Mouse (Mus musculus): ENCODE data around the gene Hist1h3i. TPM values are rescaled to one million over a fixed set of nuclear protein-coding genes. Genes with fewer than 3 reads are reported as not detected.
A peak's percentile ranks its signal among the peaks of the same experiment; 100 is the strongest.
"Not testable (repeated sequence)": the region's sequence is repeated elsewhere in the genome, so short reads cannot be mapped to it uniquely, and the experiment has no call there.

The Hist1h3i gene
- polyA plus RNA-seq, 1 experiment from 2014 or later = 126 TPM

DNA sequence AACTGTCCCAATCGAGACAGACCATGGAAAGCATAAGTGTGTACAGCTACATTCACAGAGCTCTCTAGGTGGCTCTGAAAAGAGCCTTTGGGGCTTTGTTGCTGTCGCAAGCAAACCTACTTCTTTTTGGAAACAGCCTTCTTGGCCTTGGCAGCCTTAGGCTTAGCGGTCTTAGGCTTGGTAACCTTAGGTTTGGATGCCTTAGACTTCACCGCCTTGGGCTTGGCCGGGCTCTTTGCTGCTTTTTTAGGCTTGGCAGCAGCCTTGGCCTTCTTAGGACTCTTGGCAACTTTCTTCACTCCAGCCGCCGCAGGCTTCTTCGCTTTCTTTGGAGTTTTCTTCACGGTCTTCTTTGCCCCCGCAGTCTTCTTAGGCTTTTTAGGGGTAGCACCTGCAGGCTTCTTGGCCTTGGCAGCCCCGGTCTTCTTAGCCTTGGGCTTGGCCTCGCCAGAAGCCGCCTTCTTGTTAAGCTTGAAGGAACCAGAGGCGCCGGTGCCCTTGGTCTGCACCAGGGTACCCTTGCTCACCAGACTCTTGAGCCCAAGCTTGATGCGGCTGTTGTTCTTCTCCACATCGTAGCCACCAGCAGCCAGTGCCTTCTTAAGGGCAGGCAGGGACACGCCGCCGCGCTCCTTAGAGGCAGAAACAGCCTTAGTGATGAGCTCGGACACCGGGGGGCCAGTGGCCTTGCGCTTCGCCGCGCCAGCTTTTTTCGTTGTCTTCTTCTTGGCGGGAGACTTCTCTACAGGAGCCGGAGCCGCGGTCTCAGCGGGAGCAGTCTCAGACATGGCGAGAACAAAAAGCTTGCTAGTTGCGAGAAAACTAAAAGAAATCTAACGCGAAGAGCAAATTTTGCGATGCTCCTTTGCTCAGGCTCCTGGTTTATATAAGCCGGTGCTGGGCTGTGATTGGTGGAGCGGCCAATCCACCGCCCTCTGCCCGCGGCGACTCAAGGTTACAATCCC, 3.1 kb downstream of the Hist1h3i start, which contains the start of gene Hist1h1b:
Hist1h1b (minus strand) TSS at position 859 of the 965 bp plus-strand sequence.
- Histone ChIP-seq H3K36me3 (no peaks in the 10 kb centered on the region), H3K27ac (replicated peaks) (peak within 1 kb of the TSS; percentile 97), H3K9me3 (replicated peaks) (no peaks in the 10 kb centered on the region), H3K27me3 (ENCODE audit: low read depth, poor library complexity, severe bottlenecking) (no peaks in the 10 kb centered on the region), H3K4me3 (peak within 1 kb of the TSS; percentile 76), H3K4me1 (peaks cover 46% of the 10 kb centered on the region)
- WGBS = under 1% methylated on average over 44 of the region's 44 CpGs
- DNase-seq (ENCODE audit: low spot score) = peak; percentile 82

DNA sequence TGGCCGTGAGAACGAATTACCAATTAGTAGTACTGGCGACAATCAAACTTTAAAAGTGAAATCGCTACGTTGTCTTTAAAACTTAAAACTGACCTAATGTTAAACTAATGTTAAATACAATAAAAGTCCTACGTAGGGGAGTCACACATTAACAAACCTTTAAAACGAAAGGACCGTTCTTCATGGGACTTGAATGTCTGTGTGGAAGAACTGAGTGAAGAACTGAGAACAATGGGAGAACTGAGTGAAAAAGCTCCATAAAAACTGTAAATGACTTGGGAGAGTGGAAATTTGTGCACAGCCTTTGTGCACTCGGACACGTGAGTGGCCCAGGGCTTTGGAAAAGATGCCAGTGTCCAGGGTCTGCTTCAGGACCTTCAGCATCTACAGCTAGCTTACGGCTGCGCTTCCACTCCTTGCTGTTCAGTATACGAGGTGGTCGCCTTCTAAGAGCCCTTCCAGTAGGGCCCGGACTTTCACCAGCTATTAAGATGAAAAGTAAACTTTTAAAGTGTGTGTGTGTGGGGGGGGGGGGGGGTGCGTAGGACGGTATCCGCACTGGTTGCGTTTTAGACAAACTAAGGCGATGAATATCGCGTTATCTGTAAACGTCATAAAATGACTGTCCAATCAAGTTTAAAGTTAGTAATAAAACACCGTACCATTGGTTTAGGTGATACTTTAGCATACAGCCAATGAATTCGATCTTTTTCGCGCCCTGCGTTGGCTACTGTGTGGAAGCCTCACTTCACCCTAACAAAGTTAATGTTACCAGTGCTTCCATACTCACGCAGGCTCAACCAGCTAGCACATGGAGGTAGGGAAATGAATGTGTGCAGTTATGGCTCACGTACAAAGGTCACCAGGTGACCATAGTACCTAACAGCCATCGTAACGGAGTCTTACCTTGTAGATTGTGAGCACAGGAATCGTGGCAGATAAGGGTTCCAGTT, 4.1 kb downstream of the Hist1h3i start:
- 8% methylated on average over 33 of the region's 33 CpGs for WGBS
- peaks cover 2% of the 10 kb centered on the region; the same call in 1 of the 2 replicates for H3K36me3 ChIP-seq
- H3K27ac ChIP-seq (replicated peaks) = peak overlapping the region; percentile 97
- H3K4me1 ChIP-seq = peaks cover 41% of the 10 kb centered on the region
- no peaks in the 10 kb centered on the region for H3K9me3 ChIP-seq (replicated peaks)
- peak; percentile 73 for DNase-seq (ENCODE audit: low spot score)
- peak overlapping the region; percentile 76 for H3K4me3 ChIP-seq
- no peaks in the 10 kb centered on the region for H3K27me3 ChIP-seq (ENCODE audit: low read depth, poor library complexity, severe bottlenecking)

DNA sequence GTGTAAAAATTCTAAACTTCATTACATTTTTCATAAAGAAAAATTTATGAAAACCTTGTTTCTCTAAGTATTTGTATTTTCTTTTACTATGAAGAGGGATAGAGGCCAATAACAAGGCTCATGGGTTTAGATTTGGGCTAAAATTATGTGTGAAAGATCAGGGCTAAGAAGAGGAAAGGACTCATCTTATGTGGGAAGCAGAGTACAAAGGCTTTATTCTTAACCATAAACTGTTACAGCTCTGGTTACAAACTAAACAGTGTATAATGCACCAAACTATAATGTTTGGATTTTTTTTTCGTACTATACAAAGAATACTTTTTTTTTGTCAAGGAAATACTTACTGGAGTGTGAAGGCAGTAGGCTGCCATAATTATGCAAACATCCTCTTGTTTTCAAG, 27.5 kb downstream of the Hist1h3i start:
- DNase-seq (ENCODE audit: low spot score) = no peak
- Histone ChIP-seq H3K27me3 (ENCODE audit: low read depth, poor library complexity, severe bottlenecking) (no peaks in the 10 kb centered on the region), H3K4me1 (peaks cover 40% of the 10 kb centered on the region), H3K27ac (replicated peaks) (peak overlapping the region; percentile 86), H3K9me3 (replicated peaks) (no peaks in the 10 kb centered on the region), H3K36me3 (no peaks in the 10 kb centered on the region), H3K4me3 (peak overlapping the region; percentile 59)
- WGBS = 80% methylated on average over 1 of the region's 1 CpGs

DNA sequence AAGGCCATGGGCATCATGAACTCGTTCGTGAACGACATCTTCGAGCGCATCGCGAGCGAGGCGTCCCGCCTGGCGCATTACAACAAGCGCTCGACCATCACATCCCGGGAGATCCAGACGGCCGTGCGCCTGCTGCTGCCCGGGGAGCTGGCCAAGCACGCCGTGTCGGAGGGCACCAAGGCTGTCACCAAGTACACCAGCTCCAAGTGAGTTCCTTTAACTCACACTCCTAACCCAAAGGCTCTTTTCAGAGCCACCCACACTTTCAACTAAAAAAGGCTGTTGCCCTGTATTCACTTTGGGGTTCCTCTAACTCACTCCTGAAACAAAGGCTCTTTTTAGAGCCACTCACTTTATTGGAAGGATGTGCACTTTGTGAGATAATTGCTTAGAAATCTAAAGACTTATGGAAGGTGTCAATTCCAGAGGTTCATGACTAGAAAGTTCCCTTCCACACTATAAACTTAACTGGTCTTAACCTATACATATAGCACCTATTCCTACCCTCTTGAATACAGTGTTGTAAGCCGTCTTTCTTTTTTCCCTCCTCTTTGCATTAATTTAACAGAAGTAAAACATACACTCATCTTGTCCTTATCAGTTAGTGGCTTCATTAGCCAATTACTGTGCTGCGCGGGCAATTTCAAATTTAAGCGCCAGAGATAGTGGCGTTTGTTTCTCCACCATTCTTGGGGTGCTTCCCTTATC, 28.7 kb downstream of the Hist1h3i start:
- DNase-seq (ENCODE audit: low spot score) = peak; percentile 47
- not testable (repeated sequence) for H3K36me3 ChIP-seq; H3K9me3 ChIP-seq (replicated peaks); H3K27me3 ChIP-seq (ENCODE audit: low read depth, poor library complexity, severe bottlenecking)
- peak overlapping the region; percentile 59 for H3K4me3 ChIP-seq
- peaks cover 42% of the 10 kb centered on the region for H3K4me1 ChIP-seq
- peak overlapping the region; percentile 91 for H3K27ac ChIP-seq (replicated peaks)
- 2% methylated on average over 11 of the region's 26 CpGs for WGBS

DNA sequence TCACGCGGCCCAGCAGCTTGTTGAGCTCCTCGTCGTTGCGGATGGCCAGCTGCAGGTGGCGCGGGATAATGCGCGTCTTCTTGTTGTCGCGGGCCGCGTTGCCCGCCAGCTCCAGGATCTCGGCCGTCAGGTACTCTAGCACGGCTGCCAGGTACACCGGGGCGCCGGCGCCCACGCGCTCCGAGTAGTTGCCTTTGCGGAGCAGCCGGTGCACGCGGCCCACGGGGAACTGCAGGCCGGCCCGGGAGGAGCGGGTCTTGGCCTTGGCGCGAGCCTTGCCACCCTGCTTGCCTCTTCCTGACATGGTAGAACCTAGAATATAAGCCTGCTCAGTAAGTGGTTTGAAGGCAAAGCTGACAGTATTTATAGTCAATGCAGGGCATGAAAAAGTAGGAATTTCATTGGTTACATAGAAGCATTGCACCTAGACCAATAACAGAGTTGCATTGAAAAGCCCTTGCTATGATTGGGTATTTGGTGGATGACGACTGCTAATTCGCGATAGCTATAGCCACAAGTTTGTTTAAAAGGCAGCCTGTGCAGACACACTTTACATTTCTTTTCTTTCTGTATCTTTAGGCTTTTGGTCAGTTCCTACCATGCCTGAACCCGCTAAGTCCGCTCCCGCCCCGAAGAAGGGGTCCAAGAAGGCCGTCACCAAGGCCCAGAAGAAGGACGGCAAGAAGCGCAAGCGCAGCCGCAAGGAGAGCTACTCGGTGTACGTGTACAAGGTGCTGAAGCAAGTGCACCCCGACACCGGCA, 29.5 kb downstream of the Hist1h3i start, which contains the start of the genes Hist1h2ak and Hist1h2bn:
Hist1h2ak (minus strand) TSS at position 304 of the 762 bp plus-strand sequence.
Hist1h2bn (plus strand) TSS at position 600 of the 762 bp plus-strand sequence.
- not testable (repeated sequence) for H3K27me3 ChIP-seq (ENCODE audit: low read depth, poor library complexity, severe bottlenecking); H3K36me3 ChIP-seq; H3K9me3 ChIP-seq (replicated peaks)
- DNase-seq (ENCODE audit: low spot score) = peak; percentile 80
- peak within 1 kb of the TSS; percentile 59 for H3K4me3 ChIP-seq
- H3K4me1 ChIP-seq = peaks cover 49% of the 10 kb centered on the region
- H3K27ac ChIP-seq (replicated peaks) = peak within 1 kb of the TSS; percentile 91
- 0% methylated on average over 39 of the region's 50 CpGs for WGBS

DNA sequence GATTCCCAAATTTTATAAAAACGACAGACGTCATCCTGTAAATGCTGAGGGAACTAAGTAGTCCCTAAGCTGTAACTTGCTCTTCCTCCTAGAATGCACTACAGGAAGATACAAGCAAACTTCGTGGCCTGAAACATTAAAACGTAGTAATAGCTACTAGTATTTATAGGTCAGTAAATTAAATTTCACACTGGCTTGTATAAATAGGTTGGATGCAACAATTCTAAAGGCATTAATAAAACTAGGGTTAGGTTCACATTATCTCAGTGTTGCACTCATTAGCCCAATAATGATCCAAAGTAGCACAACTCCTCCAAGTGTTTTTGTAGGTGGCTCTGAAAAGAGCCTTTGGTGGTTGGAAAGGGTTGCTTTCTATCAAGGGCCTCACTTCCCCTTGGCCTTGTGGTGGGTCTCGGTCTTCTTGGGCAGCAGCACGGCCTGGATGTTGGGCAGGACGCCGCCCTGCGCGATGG, 30.1 kb downstream of the Hist1h3i start:
- Histone ChIP-seq H3K36me3 (no peaks in the 10 kb centered on the region), H3K27ac (replicated peaks) (peak overlapping the region; percentile 91), H3K4me3 (peak overlapping the region; percentile 58), H3K4me1 (peaks cover 54% of the 10 kb centered on the region), H3K27me3 (ENCODE audit: low read depth, poor library complexity, severe bottlenecking) (no peaks in the 10 kb centered on the region), H3K9me3 (replicated peaks) (no peaks in the 10 kb centered on the region)
- WGBS = 5% methylated on average over 10 of the region's 10 CpGs
- DNase-seq (ENCODE audit: low spot score) = no peak

DNA sequence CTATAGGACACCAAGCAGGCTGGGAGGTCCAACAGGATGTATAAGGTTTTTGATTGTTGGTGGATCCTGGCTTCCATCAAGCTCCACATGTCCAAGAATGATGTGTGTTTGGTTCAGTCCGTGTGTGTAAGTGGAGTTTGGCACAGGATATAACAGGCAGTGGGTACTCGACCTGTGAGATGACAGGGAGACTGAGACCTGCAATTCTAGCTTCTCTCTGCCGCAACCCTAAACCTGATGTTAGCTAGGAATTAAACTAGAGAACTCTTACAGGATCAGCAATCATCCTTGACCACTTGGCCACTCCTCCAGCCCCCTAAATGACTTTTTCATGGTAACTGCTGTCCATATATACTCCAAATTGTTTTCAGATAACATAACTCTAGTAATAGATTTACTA, 30.8 kb downstream of the Hist1h3i start:
- Histone ChIP-seq H3K27me3 (ENCODE audit: low read depth, poor library complexity, severe bottlenecking) (no peaks in the 10 kb centered on the region), H3K27ac (replicated peaks) (peak overlapping the region; percentile 91), H3K36me3 (no peaks in the 10 kb centered on the region), H3K4me1 (peaks cover 59% of the 10 kb centered on the region), H3K9me3 (replicated peaks) (no peaks in the 10 kb centered on the region), H3K4me3 (peak overlapping the region; percentile 58)
- WGBS = 50% methylated on average over 3 of the region's 3 CpGs
- DNase-seq (ENCODE audit: low spot score) = peak; percentile 33

DNA sequence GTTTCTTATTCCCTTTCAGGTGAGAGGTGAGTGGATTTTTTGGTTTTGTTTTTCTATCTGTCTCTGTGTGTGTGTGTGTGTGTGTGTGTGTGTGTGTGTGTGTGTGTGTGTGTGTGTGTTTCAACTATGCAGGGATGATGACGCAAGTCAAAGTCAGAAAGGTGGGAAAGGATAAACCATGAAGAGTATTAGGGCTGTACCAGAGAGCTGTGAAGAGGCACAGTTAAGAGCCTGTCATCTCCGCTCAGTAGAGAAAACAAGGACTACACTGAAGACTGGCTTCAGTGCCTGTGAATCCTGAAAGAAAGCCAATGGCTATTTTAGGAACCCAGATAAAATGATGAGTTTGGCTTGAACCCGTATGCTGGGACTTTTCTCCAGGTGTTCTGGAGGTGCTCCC, 31.3 kb downstream of the Hist1h3i start:
- H3K27ac ChIP-seq (replicated peaks) = peak overlapping the region; percentile 91
- H3K9me3 ChIP-seq (replicated peaks) = no peaks in the 10 kb centered on the region
- H3K4me3 ChIP-seq = peak overlapping the region; percentile 58; the same call in 1 of the 2 replicates
- DNase-seq (ENCODE audit: low spot score) = peak; percentile 20
- peaks cover 60% of the 10 kb centered on the region for H3K4me1 ChIP-seq
- H3K27me3 ChIP-seq (ENCODE audit: low read depth, poor library complexity, severe bottlenecking) = no peaks in the 10 kb centered on the region
- 78% methylated on average over 3 of the region's 3 CpGs for WGBS
- H3K36me3 ChIP-seq = no peaks in the 10 kb centered on the region

DNA sequence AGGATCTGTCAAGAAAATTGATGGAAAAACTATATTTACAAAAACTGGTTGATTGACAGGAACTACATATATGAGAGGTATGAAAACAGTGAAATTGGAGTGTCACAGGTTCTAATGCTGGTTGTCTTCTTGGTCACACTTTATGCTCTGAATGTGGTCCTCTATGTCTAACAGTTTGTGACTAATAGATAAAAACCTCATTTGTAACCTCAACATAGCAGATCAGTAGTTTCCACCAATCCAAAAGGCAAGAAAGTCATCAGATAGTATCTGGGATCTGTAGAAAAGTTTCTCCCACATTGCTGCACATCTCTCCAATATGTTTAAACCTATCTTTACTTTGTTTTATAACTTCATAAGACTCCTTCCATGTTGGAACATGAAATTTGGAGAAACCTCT, 31.8 kb downstream of the Hist1h3i start:
- H3K9me3 ChIP-seq (replicated peaks) = no peaks in the 10 kb centered on the region
- no peaks in the 10 kb centered on the region for H3K36me3 ChIP-seq
- peaks cover 60% of the 10 kb centered on the region for H3K4me1 ChIP-seq
- H3K27ac ChIP-seq (replicated peaks) = peak overlapping the region; percentile 91
- H3K4me3 ChIP-seq = no peak overlapping the region
- no peak for DNase-seq (ENCODE audit: low spot score)
- H3K27me3 ChIP-seq (ENCODE audit: low read depth, poor library complexity, severe bottlenecking) = no peaks in the 10 kb centered on the region

DNA sequence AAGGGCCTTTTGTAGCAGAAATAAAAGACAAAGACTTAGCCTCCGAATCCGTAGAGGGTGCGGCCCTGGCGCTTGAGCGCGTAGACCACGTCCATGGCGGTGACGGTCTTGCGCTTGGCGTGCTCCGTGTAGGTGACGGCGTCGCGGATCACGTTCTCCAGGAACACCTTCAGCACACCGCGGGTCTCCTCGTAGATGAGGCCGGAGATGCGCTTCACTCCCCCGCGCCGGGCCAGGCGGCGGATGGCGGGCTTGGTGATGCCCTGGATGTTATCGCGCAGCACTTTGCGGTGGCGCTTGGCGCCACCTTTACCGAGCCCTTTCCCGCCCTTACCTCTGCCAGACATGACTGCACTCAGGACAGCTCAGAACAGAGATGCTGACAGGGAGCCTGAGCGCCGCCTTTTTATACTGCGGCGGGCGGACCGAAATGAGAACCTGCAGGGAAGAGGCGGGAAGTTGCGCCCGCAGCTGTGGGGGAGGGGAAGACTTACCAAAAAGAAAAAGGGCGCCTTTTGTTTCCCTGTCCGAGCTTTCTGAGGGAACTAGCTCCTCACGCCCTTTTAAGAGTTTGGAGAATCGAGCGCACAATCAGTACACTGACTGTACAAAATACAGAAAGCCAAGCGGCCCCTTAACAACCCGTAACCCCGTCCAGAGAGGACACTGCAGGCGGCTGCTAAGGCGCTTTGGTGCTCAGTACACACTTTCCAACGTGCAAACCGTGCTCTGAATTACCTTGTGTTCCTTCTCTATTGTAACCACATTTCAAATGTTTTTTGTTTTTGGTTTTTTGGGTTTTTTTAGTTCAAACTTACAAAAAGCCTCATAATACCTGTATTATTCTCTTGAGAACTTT, 32.8 kb downstream of the Hist1h3i start, which contains the start of gene Hist1h4k:
Hist1h4k (minus strand) TSS at position 347 of the 859 bp plus-strand sequence.
- peak within 1 kb of the TSS; percentile 91 for H3K27ac ChIP-seq (replicated peaks)
- peak within 1 kb of the TSS; percentile 61 for H3K4me3 ChIP-seq
- under 1% methylated on average over 49 of the region's 56 CpGs for WGBS
- DNase-seq (ENCODE audit: low spot score) = peak; percentile 94
- H3K9me3 ChIP-seq (replicated peaks); H3K36me3 ChIP-seq; H3K27me3 ChIP-seq (ENCODE audit: low read depth, poor library complexity, severe bottlenecking): not testable (repeated sequence)
- peaks cover 53% of the 10 kb centered on the region for H3K4me1 ChIP-seq
